Mouse (Mus musculus) limb, embryonic 15.5 days (tissue): ENCODE measurements around the gene Il11ra1. TPM values are rescaled to one million over a fixed set of nuclear protein-coding genes. Genes with fewer than 3 reads are reported as not detected.
"Not testable (repeated sequence)": the region's sequence is repeated elsewhere in the genome, so short reads cannot be mapped to it uniquely, and the experiment has no call there.

Experiments
- ATAC-seq: fragments of 200-750 bp; cut with Nextera tagmentation; 2 replicates; pipeline ENCODE4 v1.8.0; 2017; ENCODE audit warnings: low read depth, moderate TSS enrichment; ENCODE audit not compliant: insufficient number of reproducible peaks, low FRiP score, low TSS enrichment
- H3K27ac ChIP-seq: fragments of 300-500 bp; sonication (generic); 2 replicates; pipeline ENCODE4 v1.5.1; 2015; ENCODE audit warnings: moderate library complexity, mild to moderate bottlenecking, inconsistent platforms
- H3K27me3 ChIP-seq: fragments of 300-500 bp; sonication (generic); 2 replicates; pipeline ENCODE4 v1.6.1; 2015; ENCODE audit warnings: inconsistent platforms
- H3K36me3 ChIP-seq: fragments of 300-500 bp; sonication (generic); 2 replicates; pipeline ENCODE4 v1.6.1; 2015; ENCODE audit warnings: inconsistent platforms
- H3K4me1 ChIP-seq: fragments of 300-500 bp; sonication (generic); 2 replicates; pipeline ENCODE4 v1.6.1; 2015; ENCODE audit warnings: inconsistent platforms
- H3K4me2 ChIP-seq: fragments of 300-500 bp; sonication (generic); 2 replicates; pipeline ENCODE4 v1.6.1; 2015; ENCODE audit warnings: mild to moderate bottlenecking, inconsistent platforms
- H3K4me3 ChIP-seq: fragments of 300-500 bp; sonication (generic); 2 replicates; pipeline ENCODE4 v1.5.1; 2015; ENCODE audit warnings: mild to moderate bottlenecking, inconsistent platforms
- H3K9ac ChIP-seq: fragments of 300-500 bp; sonication (generic); 2 replicates; pipeline ENCODE4 v1.6.1; 2015; ENCODE audit warnings: inconsistent platforms
- H3K9me3 ChIP-seq: fragments of 300-500 bp; sonication (generic); 2 replicates; pipeline ENCODE4 v1.6.1; 2016; ENCODE audit warnings: inconsistent platforms
- WGBS: fragments of 180-500 bp; shearing (Covaris S2); methylation state at CpG from one replicate; pipeline ENCODE4 v1.1.7; 2015; 5-methylcytosine and 5-hydroxymethylcytosine counted together
- polyA plus RNA-seq: library from polyadenylated mRNA; unstranded; fragments of >200 nt; fragmentation: Nextera tagmentation; extraction: Ambion mirVana; gene quantifications from 2 replicates; pipeline ENCODE4 v1.2.1, GENCODE M21; 2015

Il11ra1 gene
- polyA plus RNA-seq, 1 experiment from 2014 or later = 444 TPM

DNA sequence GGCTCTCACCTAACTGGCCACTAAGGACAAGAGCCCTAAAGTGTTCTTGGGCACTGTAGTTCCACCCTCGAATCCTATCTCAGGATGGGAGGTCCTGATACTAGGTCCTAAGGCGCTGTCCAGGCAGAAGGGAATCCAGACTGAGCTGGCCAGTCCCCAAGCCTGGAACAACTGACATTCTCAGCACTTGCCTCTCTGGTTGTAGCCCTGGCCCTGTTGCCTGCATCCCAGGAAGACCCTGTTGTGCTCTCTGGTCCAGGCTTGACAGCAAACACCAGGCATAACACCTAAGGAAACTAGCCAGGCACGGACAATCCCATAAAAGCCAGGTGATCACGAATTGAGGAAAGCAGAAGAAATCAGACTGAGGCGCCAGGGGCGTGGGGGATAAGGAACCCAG is 17.0 kb upstream of the Il11ra1 start:
- no peak overlapping the region for H3K27ac ChIP-seq
- WGBS = 24% methylated on average over 6 of the region's 6 CpGs
- no peak overlapping the region for H3K4me3 ChIP-seq
- peaks cover 46% of the 10 kb centered on the region for H3K27me3 ChIP-seq
- ATAC-seq = no peak
- H3K4me2 ChIP-seq = no peak overlapping the region
- H3K36me3 ChIP-seq = no peaks in the 10 kb centered on the region
- no peaks in the 10 kb centered on the region for H3K9me3 ChIP-seq
- peaks cover 17% of the 10 kb centered on the region for H3K4me1 ChIP-seq
- no peak overlapping the region for H3K9ac ChIP-seq

DNA sequence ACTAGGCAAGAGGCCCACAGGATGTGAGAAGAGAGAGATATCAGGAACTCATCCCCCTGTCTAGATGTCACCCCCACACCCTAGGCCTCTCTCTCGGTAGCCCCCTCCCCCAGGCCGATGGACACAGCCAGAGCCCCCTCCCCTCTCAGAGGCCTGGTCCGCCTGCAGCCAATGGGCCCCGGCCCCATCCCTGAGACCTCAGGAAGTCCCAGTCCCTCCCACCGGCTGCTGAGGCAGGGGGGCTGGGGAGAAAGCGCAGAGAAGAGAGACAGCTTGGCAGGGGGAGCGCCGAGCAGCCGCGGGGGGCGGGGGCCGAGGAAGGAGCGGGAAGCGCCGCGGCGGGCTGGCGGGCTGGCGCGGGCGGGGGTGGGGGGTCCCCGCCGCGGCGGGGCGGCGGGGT is 16.5 kb upstream of the Il11ra1 start:
- Histone ChIP-seq H3K4me2 (peak overlapping the region; percentile 34; the same call in 1 of the 2 replicates), H3K27me3 (peaks cover 41% of the 10 kb centered on the region), H3K4me1 (peaks cover 17% of the 10 kb centered on the region), H3K4me3 (peak overlapping the region; percentile 26)
- not testable (repeated sequence) for H3K27ac ChIP-seq, H3K9me3 ChIP-seq, H3K36me3 ChIP-seq, H3K9ac ChIP-seq, ATAC-seq
- WGBS = 7% methylated on average over 4 of the region's 27 CpGs

DNA sequence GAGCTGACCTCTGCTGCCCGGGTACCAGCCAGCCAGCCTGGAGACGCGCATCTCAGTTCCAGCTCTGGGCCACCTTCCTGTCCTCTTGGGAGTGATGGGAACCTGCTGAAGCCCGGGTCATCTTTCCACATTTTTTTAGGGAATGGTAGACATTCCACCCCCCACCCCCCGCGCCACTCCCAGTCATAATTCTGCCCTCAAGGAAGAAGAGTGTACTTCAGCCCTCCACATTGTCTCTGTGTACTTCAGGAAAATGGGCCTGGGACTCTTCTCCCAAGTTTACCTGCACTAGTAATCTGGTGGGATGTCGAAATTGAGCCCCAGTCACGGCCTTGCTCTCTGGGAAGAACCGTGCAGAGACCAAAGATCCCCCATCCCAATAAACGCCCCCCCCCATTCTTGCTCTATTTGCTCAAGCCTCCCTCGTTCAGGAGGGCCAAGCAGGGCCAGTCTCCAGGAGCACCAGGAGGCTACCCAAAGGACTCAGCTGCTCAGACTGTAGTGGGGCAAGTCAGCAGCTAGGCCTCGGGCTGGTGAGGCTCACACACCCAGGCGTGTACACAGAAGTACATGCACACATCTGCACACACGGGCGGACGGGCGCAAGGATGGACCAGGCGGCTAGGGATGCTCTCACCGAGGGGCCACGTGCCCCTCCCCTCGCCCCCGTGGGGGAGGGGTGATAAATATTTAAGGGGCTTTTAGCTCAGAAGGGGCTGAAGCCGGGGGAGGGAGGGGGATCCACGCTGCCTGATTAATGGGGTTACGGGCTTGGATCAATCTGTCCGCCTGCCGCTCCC is 15.5 kb upstream of the Il11ra1 start:
- H3K4me2 ChIP-seq = peak overlapping the region; percentile 30
- not testable (repeated sequence) for H3K36me3 ChIP-seq, H3K9ac ChIP-seq, H3K27ac ChIP-seq, H3K4me3 ChIP-seq, H3K9me3 ChIP-seq, ATAC-seq
- peaks cover 17% of the 10 kb centered on the region for H3K4me1 ChIP-seq
- H3K27me3 ChIP-seq = peaks cover 32% of the 10 kb centered on the region
- WGBS = 10% methylated on average over 23 of the region's 27 CpGs

DNA sequence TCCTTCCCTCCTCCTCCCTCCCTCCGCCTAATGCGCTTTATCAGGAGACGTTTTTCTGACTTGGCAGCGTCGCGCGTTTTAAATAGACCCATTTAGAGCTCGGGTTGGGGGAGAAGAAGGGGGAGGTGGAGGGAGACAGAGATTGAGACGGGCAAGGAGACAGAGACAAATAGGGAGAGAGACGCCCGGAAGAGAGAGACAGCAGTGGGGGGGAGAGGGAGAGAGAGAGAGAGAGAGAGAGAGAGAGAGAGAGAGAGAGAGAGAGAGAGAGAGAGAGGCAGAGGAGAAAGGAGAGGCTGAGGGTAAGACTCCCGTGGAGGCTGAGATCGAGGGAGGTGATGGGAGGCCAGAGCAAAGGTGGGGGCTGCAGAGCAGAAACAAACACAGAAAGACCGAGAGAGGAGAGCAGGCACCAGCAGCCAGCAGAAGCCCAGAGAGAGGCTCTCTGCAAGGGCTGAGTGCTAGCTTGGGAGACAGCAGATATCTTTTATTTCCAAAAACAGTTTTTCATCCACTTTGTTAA is 14.8 kb upstream of the Il11ra1 start:
- H3K9me3 ChIP-seq, H3K4me2 ChIP-seq, H3K36me3 ChIP-seq, ATAC-seq, H3K4me3 ChIP-seq, H3K9ac ChIP-seq, H3K27ac ChIP-seq: not testable (repeated sequence)
- H3K27me3 ChIP-seq = peaks cover 25% of the 10 kb centered on the region
- H3K4me1 ChIP-seq = peaks cover 16% of the 10 kb centered on the region
- 8% methylated on average over 12 of the region's 14 CpGs for WGBS

DNA sequence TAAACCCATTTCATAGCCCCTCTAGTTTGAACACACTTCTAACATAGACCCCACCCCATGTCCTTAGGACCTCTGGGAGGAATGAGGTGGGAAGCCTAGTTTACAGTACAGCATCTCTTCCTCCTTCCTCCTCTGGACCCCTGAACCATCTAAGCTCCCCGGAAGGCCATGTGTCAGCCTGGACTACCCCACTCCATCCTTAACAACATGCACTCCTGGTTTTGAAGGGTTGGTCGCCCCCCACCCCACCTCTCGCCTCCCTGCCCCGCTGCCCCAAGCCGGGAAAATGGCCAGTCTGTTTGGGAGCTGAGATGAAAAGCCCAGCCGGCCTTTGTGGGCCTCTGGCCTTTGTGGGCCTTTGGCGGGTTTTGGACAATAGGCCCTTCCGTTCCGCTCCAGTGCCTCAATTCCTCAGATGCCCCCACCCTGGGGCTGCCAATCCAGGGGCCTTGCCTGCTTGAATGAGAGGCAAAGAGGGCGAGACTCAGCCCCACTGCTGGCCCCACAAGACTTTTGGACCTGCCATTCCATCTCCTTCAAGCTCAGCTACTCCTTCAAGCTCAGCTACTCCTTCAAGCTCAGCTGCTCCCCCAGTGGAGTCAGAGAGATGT is 13.8 kb upstream of the Il11ra1 start:
- not testable (repeated sequence) for ATAC-seq, H3K9ac ChIP-seq, H3K4me2 ChIP-seq, H3K27ac ChIP-seq, H3K9me3 ChIP-seq, H3K36me3 ChIP-seq, H3K4me3 ChIP-seq
- Histone ChIP-seq H3K27me3 (peaks cover 17% of the 10 kb centered on the region), H3K4me1 (0 out of 2 replicates have a peak, but pooled peaks cover 12% of the 10 kb centered on the region)
- 53% methylated on average over 9 of the region's 10 CpGs for WGBS

DNA sequence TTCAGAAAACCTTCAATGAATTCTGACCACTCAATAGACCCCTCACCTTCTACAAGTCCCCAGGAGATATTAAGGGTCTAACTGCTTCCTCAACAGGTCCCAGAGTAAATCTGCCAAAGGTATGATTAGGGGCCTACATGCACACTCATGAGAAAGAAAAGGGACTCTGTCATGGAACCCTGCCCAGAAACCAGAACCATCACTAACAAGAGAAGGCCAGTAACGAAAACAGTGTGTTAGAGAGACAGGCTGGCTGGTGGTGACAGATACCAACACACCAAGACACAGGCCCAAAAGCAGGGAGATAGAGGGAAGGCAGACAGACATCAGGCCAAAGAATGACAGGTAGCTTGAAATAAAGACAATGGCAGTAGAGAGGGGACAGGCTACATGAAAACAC is 11.2 kb upstream of the Il11ra1 start:
- 50% methylated on average over 1 of the region's 1 CpGs for WGBS
- not testable (repeated sequence) for H3K27ac ChIP-seq, ATAC-seq, H3K9ac ChIP-seq, H3K4me3 ChIP-seq, H3K4me2 ChIP-seq, H3K36me3 ChIP-seq, H3K27me3 ChIP-seq, H3K9me3 ChIP-seq, H3K4me1 ChIP-seq

DNA sequence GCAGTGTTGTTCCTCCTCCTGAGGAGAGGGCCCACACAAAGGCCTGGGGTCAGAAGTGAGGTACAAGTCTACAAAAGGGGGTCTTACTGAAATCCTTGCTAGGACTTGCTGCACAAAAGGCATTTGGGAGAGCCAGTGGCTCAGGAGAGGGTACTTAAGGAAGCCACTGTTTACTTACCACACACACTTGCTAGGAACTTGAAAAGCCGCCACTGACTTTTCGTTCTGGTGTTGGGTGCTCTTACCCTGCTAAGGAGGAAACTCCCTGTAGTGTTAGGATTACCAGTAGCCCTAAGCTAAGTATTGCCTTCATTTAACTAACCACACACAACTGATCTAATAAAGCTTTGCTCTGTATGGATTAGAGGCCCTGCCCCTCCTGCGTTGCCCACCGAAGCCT is 9.8 kb upstream of the Il11ra1 start:
- H3K4me1 ChIP-seq, H3K27me3 ChIP-seq, H3K9ac ChIP-seq, H3K4me2 ChIP-seq, H3K36me3 ChIP-seq, H3K4me3 ChIP-seq, H3K9me3 ChIP-seq, ATAC-seq, H3K27ac ChIP-seq: not testable (repeated sequence)
- no CpG with 5 or more reads among the region's 4 CpGs for WGBS

DNA sequence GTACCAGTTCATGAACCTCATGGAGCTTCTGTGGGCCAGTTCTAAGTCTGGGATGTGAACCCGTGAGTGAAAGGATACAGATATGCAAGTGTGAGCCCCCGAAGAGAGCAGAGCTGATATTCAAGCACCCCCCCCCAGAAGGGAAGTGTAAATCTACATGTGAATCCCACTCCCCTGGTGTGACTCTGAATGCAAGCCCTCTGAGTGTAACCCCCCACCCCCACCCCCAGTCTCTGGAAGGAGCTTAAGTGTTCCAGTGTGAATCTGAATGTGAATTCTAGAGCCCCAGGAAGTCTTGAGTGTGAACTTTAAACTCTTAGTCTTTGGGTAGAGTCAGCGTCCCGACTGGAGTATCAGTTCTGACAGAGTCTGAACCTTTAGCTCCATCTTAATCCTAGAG is 6.3 kb upstream of the Il11ra1 start:
- not testable (repeated sequence) for H3K4me1 ChIP-seq, H3K4me2 ChIP-seq, H3K27me3 ChIP-seq, H3K36me3 ChIP-seq, ATAC-seq, H3K4me3 ChIP-seq, H3K27ac ChIP-seq, H3K9ac ChIP-seq, H3K9me3 ChIP-seq
- WGBS = 20% methylated on average over 4 of the region's 4 CpGs

DNA sequence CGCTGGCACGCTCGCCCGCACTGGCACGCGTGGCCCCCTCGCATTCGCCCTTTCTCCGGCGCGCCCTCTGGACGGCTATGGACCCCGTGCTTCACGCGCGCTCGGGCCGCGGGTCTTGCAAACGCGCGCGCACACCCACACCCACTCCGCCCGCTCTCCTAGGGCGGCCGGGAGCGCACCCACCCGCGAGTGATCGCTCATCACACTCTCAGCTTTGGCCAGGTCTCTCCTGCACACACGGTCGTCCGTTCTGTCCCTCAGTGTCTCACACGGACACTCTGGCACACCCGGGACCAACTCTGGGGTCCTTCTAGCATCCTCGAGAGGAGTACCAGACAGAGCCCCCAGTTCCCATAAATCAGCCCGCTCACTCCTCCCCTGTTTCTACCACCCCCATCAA is 4.0 kb upstream of the Il11ra1 start:
- not testable (repeated sequence) for H3K4me1 ChIP-seq, ATAC-seq, H3K9ac ChIP-seq, H3K36me3 ChIP-seq, H3K27ac ChIP-seq, H3K9me3 ChIP-seq, H3K27me3 ChIP-seq
- WGBS = 5% methylated on average over 12 of the region's 38 CpGs
- Histone ChIP-seq H3K4me3 (peak overlapping the region; percentile 16; the same call in 1 of the 2 replicates), H3K4me2 (peak overlapping the region; percentile 33; the same call in 1 of the 2 replicates)

DNA sequence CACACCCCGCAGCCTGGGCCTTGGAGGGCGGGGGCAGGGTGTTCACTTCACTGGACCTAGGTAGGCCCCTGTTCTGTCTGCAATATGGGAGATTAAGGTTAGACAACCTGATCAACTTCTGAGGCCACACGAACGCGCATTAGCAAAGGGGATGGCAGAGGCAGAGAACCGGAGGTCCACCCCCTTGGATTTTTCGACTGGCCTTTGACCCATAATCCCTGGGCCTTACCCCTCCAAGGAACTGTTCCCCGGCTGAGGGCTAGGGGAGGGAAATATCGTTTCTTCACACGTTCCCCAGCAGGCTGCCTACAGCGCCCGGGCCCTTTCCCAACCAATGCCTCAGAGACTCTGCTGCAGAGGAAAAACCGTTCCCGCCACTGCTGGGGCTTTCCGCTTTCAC is 3.3 kb upstream of the Il11ra1 start:
- not testable (repeated sequence) for ATAC-seq, H3K27ac ChIP-seq, H3K27me3 ChIP-seq, H3K4me2 ChIP-seq, H3K36me3 ChIP-seq, H3K9me3 ChIP-seq, H3K4me1 ChIP-seq, H3K4me3 ChIP-seq, H3K9ac ChIP-seq
- WGBS = 13% methylated on average over 14 of the region's 15 CpGs

DNA sequence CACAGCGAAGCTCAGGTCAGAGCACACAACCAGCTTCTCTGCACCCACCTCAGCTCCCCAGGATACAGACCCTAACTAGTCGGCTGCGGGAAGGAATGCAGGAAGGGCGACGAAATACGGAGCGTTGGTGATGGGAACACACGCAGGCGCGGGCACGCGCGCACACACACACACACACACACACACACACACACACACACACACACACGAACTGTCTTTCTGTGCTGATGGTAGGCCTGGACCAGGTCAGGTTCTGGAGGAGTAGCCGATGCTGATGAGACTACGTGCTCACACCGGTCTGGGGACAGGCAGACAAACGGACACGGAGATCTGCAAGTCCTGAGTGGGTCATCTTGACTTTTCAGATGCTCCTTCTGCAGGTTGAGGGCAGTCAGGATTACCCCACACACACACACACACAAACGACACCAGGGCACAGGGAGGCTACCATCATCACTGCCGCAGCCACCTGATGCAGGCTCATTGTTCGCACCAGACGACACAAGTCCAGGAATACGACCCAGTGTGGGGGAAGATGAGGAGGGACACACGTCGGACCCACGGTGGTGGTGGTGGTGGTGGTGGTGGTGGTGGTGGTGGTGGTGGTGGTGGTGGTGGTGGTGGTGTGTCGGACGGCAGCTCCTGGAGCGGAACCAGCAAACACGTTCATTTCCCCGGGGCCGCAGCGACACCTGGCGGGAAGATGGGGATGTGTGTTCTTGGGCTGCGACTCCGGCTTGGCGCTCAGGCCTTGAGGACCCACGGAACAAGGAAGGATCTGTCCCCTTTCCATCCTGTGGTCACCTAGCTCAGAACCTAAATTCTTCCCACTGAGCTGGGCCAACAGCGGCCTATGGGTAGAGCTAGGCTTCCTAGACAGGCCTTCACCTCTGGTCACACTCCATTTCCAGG is 2.6 kb upstream of the Il11ra1 start, which contains the start of gene Cntfr:
Cntfr (minus strand) TSS at position 160 of the 912 bp plus-strand sequence.
- H3K9ac ChIP-seq, H3K27ac ChIP-seq, H3K9me3 ChIP-seq, ATAC-seq, H3K4me3 ChIP-seq, H3K4me1 ChIP-seq, H3K27me3 ChIP-seq, H3K36me3 ChIP-seq, H3K4me2 ChIP-seq: not testable (repeated sequence)
- whole genome bisulfite sequencing = 15% methylated on average over 34 of the region's 40 CpGs
